Comparison of ENCODE assay signal across 24 mouse cellular contexts in genomic region chr19:10759525-10759924, GRCm38 (mm10). TPM values are rescaled to one million over a fixed set of nuclear protein-coding genes. Genes with fewer than 3 reads are reported as not detected.
DNase-seq lines count a peak whose midpoint lies in the region; ATAC-seq and TF ChIP-seq lines count a peak whose summit lies in the region.
"Had no signal": no experiment of that assay in that cellular context is flagged by ENCODE, and none has a peak within 500 bp of the region (broad histone marks: within the 10 kb centered on the region; RNA-seq: fewer than 3 reads in every experiment).

No protein-coding gene starts in this region.

- H3K9me3 ChIP-seq in heart, embryonic 14.5 days (ENCODE audit: control insufficient read depth, low read length), result no peaks in the 10 kb centered on the region
- H3K9me3 ChIP-seq in lung, embryonic 14.5 days (ENCODE audit: low read depth, low read length), result no peaks in the 10 kb centered on the region
- H3K9me3 ChIP-seq: embryonic facial prominence, embryonic 13.5 days; forebrain, embryonic 10.5 days; G1E; hindbrain, embryonic 15.5 days; limb, embryonic 13.5 days; neural tube, embryonic 12.5 days had no signal

- peak overlapping the region; percentile 97 for H3K27ac ChIP-seq in cerebellum, adult 2 months (ENCODE audit: insufficient read depth, low read length)
- H3K27ac ChIP-seq in heart, embryonic 14.5 days (replicated peaks in 1 of 2; ENCODE audit: control insufficient read depth in 1 of 2, insufficient read depth in 1 of 2, low read depth in 2 of 2, low read length in 2 of 2), result peak overlapping the region; percentile 84 to 85; a peak in 3 of 4 replicates
- H3K27ac ChIP-seq in lung, embryonic 14.5 days (ENCODE audit: low read depth), result 0 out of 2 replicates have a peak overlapping the region, but pooled peaks have one; percentile 16
- H3K27ac ChIP-seq: forebrain, embryonic 10.5 days; hindbrain, embryonic 15.5 days; limb, embryonic 13.5 days; neural tube, embryonic 12.5 days had no signal

- peaks cover 59% of the 10 kb centered on the region for H3K4me1 ChIP-seq in cerebellum, adult 2 months (ENCODE audit: control insufficient read depth, insufficient read depth, low read length)
- H3K4me1 ChIP-seq in heart, embryonic 14.5 days (ENCODE audit: control insufficient read depth in 2 of 2, insufficient read depth in 2 of 2, low read length in 2 of 2), result peaks cover 15 to 27% of the 10 kb centered on the region in 2 experiments
- H3K4me1 ChIP-seq in lung, embryonic 14.5 days (ENCODE audit: insufficient read depth), result no peaks in the 10 kb centered on the region
- H3K4me1 ChIP-seq: forebrain, embryonic 10.5 days had no signal

- TF ChIP-seq CTCF in cerebellum, adult 2 months (IDR thresholded peaks at IDR 0.05; ENCODE audit: borderline replicate concordance, insufficient read depth, low read depth, low read length), result no peak
- TF ChIP-seq CTCF in lung, embryonic 14.5 days (IDR thresholded peaks at IDR 0.05; ENCODE audit: low read depth), result no peak

- no peak for TF ChIP-seq POLR2A in cerebellum, adult 2 months (IDR thresholded peaks at IDR 0.05; ENCODE audit: borderline replicate concordance, insufficient read depth, low read length)

- no peak overlapping the region for H3K9ac ChIP-seq in heart, embryonic 14.5 days (ENCODE audit: low read length)
- H3K9ac ChIP-seq in lung, embryonic 14.5 days, result no peak overlapping the region
- H3K9ac ChIP-seq: hindbrain, embryonic 15.5 days; limb, embryonic 13.5 days; neural tube, embryonic 12.5 days had no signal

- H3K27me3 ChIP-seq in cerebellum, adult 2 months (ENCODE audit: control insufficient read depth, insufficient read depth, low read length), result no peaks in the 10 kb centered on the region
- no peaks in the 10 kb centered on the region for H3K27me3 ChIP-seq in heart, embryonic 14.5 days (ENCODE audit: control insufficient read depth, insufficient read depth, low read length)
- H3K27me3 ChIP-seq in lung, embryonic 14.5 days (ENCODE audit: insufficient read depth, low read length), result no peaks in the 10 kb centered on the region
- H3K27me3 ChIP-seq: embryonic facial prominence, embryonic 13.5 days; hindbrain, embryonic 15.5 days; limb, embryonic 13.5 days; neural tube, embryonic 12.5 days had no signal

- no peak for ATAC-seq in heart, embryonic 14.5 days (ENCODE audit: insufficient number of reproducible peaks, insufficient read depth, low FRiP score, low read depth)
- no peak for ATAC-seq in lung, embryonic 14.5 days (ENCODE audit: insufficient read depth)
- ATAC-seq: forebrain, embryonic 16.5 days; inflammation-experienced regulatory T-cells, adult 6 months; midbrain, embryonic 16.5 days had no signal

- no peak overlapping the region for H3K4me3 ChIP-seq in cerebellum, adult 2 months (replicated peaks; ENCODE audit: insufficient read depth, low read depth, low read length)
- H3K4me3 ChIP-seq in heart, embryonic 14.5 days (ENCODE audit: control insufficient read depth in 1 of 2, insufficient read depth in 1 of 2, low read depth in 1 of 2, low read length in 2 of 2), result no peak overlapping the region
- H3K4me3 ChIP-seq in lung, embryonic 14.5 days (ENCODE audit: low read depth, low read length), result no peak overlapping the region
- H3K4me3 ChIP-seq: embryonic facial prominence, embryonic 13.5 days; forebrain, embryonic 10.5 days; hindbrain, embryonic 15.5 days; limb, embryonic 13.5 days; neural tube, embryonic 12.5 days had no signal

- no peaks in the 10 kb centered on the region for H3K36me3 ChIP-seq in heart, embryonic 14.5 days (ENCODE audit: control insufficient read depth, insufficient read depth, low read length)
- H3K36me3 ChIP-seq in lung, embryonic 14.5 days (ENCODE audit: insufficient read depth), result no peaks in the 10 kb centered on the region
- H3K36me3 ChIP-seq: embryonic facial prominence, embryonic 13.5 days; forebrain, embryonic 10.5 days; G1E; hindbrain, embryonic 15.5 days; limb, embryonic 13.5 days; neural tube, embryonic 12.5 days had no signal

- DNase-seq in cerebellum, adult 2 months, result no peak
- no peak for DNase-seq in cerebellum, adult 18-20 months
- DNase-seq in heart, adult 11 months, result no peak
- no peak for DNase-seq in lung, embryonic 14.5 days
- DNase-seq in lung, postnatal 36 days, result no peak
- DNase-seq in adrenal gland, adult (ENCODE audit: inconsistent age in 2 of 2, low spot score in 1 of 2), result no peak
- DNase-seq: adrenal gland, postnatal 10 days; kidney, adult 11 months; kidney, postnatal 25 days; right cerebral cortex, adult 18-20 months; spleen, adult 18-20 months had no signal

- H3K4me2 ChIP-seq in heart, embryonic 14.5 days (ENCODE audit: low read length), result peak overlapping the region; percentile 34; the same call in 1 of the 2 replicates
- H3K4me2 ChIP-seq in lung, embryonic 14.5 days, result no peak overlapping the region
- H3K4me2 ChIP-seq: embryonic facial prominence, embryonic 13.5 days; hindbrain, embryonic 15.5 days; limb, embryonic 13.5 days; liver, embryonic 11.5 days; midbrain, embryonic 11.5 days; neural tube, embryonic 12.5 days had no signal

RNA-seq across cellular contexts. Expression of gene Cd5, which starts 20.7 kb away (rescaled TPM):
- 0.43 and 0.54 TPM in 2 replicates for polyA plus RNA-seq in cerebellum, adult 2 months (2012; rRNA removed)
- 0.66 and 1.4 TPM in 2 replicates for polyA plus RNA-seq in heart, embryonic 14.5 days (2014; fragmentation: Nextera tagmentation; extraction: Ambion mirVana)
- 0.39 and 0.63 TPM in 2 replicates for polyA plus RNA-seq in lung, embryonic 14.5 days (2014; fragmentation: Nextera tagmentation; extraction: Ambion mirVana)
- polyA plus RNA-seq: forebrain, embryonic 10.5 days; G1E; liver, embryonic 11.5 days; liver, embryonic 16.5 days had no signal

Comparison
In these comparisons a context has a peak if more than half of its experiments do, and no peak if none do; other contexts are left out.
1. H3K27ac ChIP-seq: peak in every context shown above with its lines; median percentile 97 in cerebellum, adult 2 months; 84 in heart, embryonic 14.5 days; 16 in lung, embryonic 14.5 days.